Mouse (Mus musculus) erythroblast, embryonic 14.5 days (primary cell): ENCODE measurements around the gene Erc2.

Source experiments
- GATA1 ChIP-seq: IDR thresholded peaks from 2 replicates; pipeline ENCODE4 v1.6.1; 2012; ENCODE audit warnings: low read length, inconsistent platforms, mixed read lengths
- TAL1 ChIP-seq: IDR thresholded peaks from 3 replicates; pipeline ENCODE4 v1.6.1; 2012; ENCODE audit warnings: low read length, inconsistent platforms, mixed read lengths

- TF ChIP-seq GATA1 (no peak), TAL1 (no peak)
Measured at GRCm38 (mm10) chr14:27717364-27717763, 95.1 kb downstream of the Erc2 start.
